Mouse (Mus musculus) midbrain, postnatal 0 days (tissue): ENCODE measurements around the gene Ltbp1. TPM values are rescaled to one million over a fixed set of nuclear protein-coding genes. Genes with fewer than 3 reads are reported as not detected.

ENCODE experiments used
- ATAC-seq: fragments of 200-750 bp; cut with Nextera tagmentation; 2 replicates; pipeline ENCODE4 v1.8.0; 2017; ENCODE audit warnings: moderate number of reproducible peaks, mild to moderate bottlenecking, moderate TSS enrichment, moderate library complexity; ENCODE audit not compliant: low FRiP score
- DNase-seq: peaks from one replicate; pipeline ENCODE4 v3.0.0-alpha.2; 2015; ENCODE audit warnings: low spot score
- H3K27ac ChIP-seq: fragments of 300-500 bp; sonication (generic); 2 replicates; pipeline ENCODE4 v1.5.1; 2014; ENCODE audit warnings: low read depth, mild to moderate bottlenecking, low read length, mixed read lengths
- H3K27me3 ChIP-seq: fragments of 300-500 bp; sonication (generic); 2 replicates; pipeline ENCODE4 v1.6.1; 2014; ENCODE audit warnings: low read length, control low read depth, mixed read lengths; ENCODE audit not compliant: insufficient read depth
- H3K36me3 ChIP-seq: fragments of 300-500 bp; sonication (generic); 2 replicates; pipeline ENCODE4 v1.6.1; 2014; ENCODE audit warnings: low read length, control low read depth, mixed read lengths; ENCODE audit not compliant: insufficient read depth
- H3K4me1 ChIP-seq: fragments of 300-500 bp; sonication (generic); 2 replicates; pipeline ENCODE4 v1.6.1; 2014; ENCODE audit warnings: mild to moderate bottlenecking, control low read depth, antibody characterized with exemption, low read length, mixed read lengths; ENCODE audit not compliant: insufficient read depth
- H3K4me2 ChIP-seq: fragments of 300-500 bp; sonication (generic); 2 replicates; pipeline ENCODE4 v1.6.1; 2014; ENCODE audit warnings: low read depth, mild to moderate bottlenecking, low read length, mixed read lengths; ENCODE audit not compliant: poor library complexity, severe bottlenecking
- H3K4me3 ChIP-seq: fragments of 300-500 bp; sonication (generic); 2 replicates; pipeline ENCODE4 v1.5.1; 2014; ENCODE audit warnings: low read depth, mild to moderate bottlenecking, low read length, moderate library complexity
- H3K9ac ChIP-seq: fragments of 300-500 bp; sonication (generic); replicated peaks from 2 replicates; pipeline ENCODE4 v1.6.1; 2014; ENCODE audit warnings: mild to moderate bottlenecking, low read length, moderate library complexity, mixed read lengths; ENCODE audit not compliant: poor library complexity, severe bottlenecking
- H3K9me3 ChIP-seq: fragments of 300-500 bp; sonication (generic); 2 replicates; pipeline ENCODE4 v1.6.1; 2016; ENCODE audit warnings: low read length, control low read depth
- CTCF ChIP-seq: IDR thresholded peaks from 2 replicates; pipeline ENCODE4 v1.5.1; 2016; ENCODE audit warnings: antibody characterized with exemption, mild to moderate bottlenecking
- WGBS: fragments of 180-500 bp; shearing (Covaris S2); extraction: QIAGEN DNeasy Blood & Tissue Kit; methylation state at CpG from one replicate; pipeline ENCODE4 v1.1.7; 2014; 5-methylcytosine and 5-hydroxymethylcytosine counted together
- polyA plus RNA-seq: library from polyadenylated mRNA; unstranded; fragments of >200 nt; fragmentation: Nextera tagmentation; extraction: Ambion mirVana; gene quantifications from 2 replicates; pipeline ENCODE4 v1.2.1, GENCODE M21; 2015
- total RNA-seq: library from RNA; depleted of rRNA; stranded (reverse); fragments of >200 nt; gene quantifications from 2 replicates; pipeline ENCODE4 v1.2.3, GENCODE M21; 2014

Gene Ltbp1
- total and polyA plus RNA-seq, 2 experiments from 2014 or later = 0.89 to 3.0 TPM

GRCm38 (mm10) chr17:75368580-75368979 is 363.2 kb downstream of the Ltbp1 start:
- no peaks in the 10 kb centered on the region for H3K36me3 ChIP-seq
- no peak overlapping the region for H3K4me3 ChIP-seq
- ATAC-seq (no peak), DNase-seq (no peak)
- H3K9me3 ChIP-seq = no peaks in the 10 kb centered on the region
- 79% methylated on average over 5 of the region's 5 CpGs for WGBS
- no peaks in the 10 kb centered on the region for H3K27me3 ChIP-seq
- no peak overlapping the region for H3K27ac ChIP-seq
- H3K4me2 ChIP-seq = no peak overlapping the region
- no peak for TF ChIP-seq CTCF
- no peak overlapping the region for H3K9ac ChIP-seq
- H3K4me1 ChIP-seq = no peaks in the 10 kb centered on the region

DNA sequence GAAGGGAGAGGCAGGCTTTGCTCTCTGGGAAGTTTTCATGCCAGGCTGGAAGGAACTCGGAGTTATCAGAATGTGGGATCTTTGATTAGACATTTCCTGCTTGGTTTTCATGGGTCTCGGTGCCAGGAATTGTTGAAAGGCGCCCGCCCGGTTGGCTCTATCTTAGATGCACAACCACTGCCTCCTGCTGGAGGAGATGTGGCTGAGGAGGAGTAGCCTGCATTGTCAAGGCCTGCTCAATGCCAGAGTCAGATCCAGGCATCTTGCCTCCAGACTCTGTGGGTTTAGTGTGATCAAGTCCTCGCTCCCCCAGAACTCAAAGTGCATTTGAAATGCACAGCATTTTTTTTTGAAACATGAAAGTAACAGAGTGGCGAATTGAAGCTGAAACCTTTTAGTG is 364.0 kb downstream of the Ltbp1 start:
- no peak overlapping the region for H3K9ac ChIP-seq
- H3K4me3 ChIP-seq = no peak overlapping the region
- TF ChIP-seq CTCF = peak; percentile 43
- H3K27ac ChIP-seq = no peak overlapping the region
- 73% methylated on average over 7 of the region's 7 CpGs for WGBS
- ATAC-seq (no peak), DNase-seq (peak; percentile 5)
- no peaks in the 10 kb centered on the region for H3K36me3 ChIP-seq
- H3K27me3 ChIP-seq = no peaks in the 10 kb centered on the region
- no peaks in the 10 kb centered on the region for H3K9me3 ChIP-seq
- H3K4me1 ChIP-seq = no peaks in the 10 kb centered on the region
- no peak overlapping the region for H3K4me2 ChIP-seq

GRCm38 (mm10) chr17:75370120-75370519 is 364.8 kb downstream of the Ltbp1 start:
- WGBS = 92% methylated on average over 4 of the region's 4 CpGs
- DNase-seq = no peak

DNA sequence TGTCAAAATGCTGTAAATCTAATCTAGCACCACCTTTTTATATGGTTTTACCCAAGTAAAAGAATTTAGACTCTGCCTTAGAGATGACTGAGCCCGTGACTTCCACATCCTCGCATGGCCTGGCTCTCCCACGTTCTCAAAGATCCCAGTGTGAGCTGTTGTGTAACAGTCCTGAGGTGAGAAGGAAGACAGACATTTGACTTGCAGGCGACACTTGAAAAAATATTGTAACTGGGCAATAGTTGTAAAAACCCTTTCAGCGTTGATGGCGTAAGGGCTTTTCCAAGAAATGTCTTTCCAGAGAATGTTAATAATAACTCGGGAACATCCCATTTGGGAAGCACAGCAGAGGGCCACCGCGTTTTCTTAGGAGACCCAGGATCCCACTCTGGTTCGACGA is 366.3 kb downstream of the Ltbp1 start:
- Histone ChIP-seq H3K36me3 (no peaks in the 10 kb centered on the region), H3K27me3 (no peaks in the 10 kb centered on the region), H3K4me3 (no peak overlapping the region), H3K4me2 (no peak overlapping the region), H3K9me3 (no peaks in the 10 kb centered on the region), H3K27ac (no peak overlapping the region), H3K9ac (no peak overlapping the region), H3K4me1 (no peaks in the 10 kb centered on the region)
- DNase-seq (no peak), ATAC-seq (no peak)
- no peak for TF ChIP-seq CTCF
- 89% methylated on average over 11 of the region's 11 CpGs for WGBS

More at GRCm38 (mm10) chr17:75370120-75370519, 364.8 kb downstream of the Ltbp1 start:
- Histone ChIP-seq H3K27me3 (no peaks in the 10 kb centered on the region), H3K9me3 (no peaks in the 10 kb centered on the region), H3K4me3 (no peak overlapping the region), H3K4me2 (no peak overlapping the region), H3K27ac (no peak overlapping the region), H3K9ac (no peak overlapping the region), H3K36me3 (no peaks in the 10 kb centered on the region), H3K4me1 (no peaks in the 10 kb centered on the region)
- no peak for ATAC-seq
- TF ChIP-seq CTCF = peak; percentile 61

DNA sequence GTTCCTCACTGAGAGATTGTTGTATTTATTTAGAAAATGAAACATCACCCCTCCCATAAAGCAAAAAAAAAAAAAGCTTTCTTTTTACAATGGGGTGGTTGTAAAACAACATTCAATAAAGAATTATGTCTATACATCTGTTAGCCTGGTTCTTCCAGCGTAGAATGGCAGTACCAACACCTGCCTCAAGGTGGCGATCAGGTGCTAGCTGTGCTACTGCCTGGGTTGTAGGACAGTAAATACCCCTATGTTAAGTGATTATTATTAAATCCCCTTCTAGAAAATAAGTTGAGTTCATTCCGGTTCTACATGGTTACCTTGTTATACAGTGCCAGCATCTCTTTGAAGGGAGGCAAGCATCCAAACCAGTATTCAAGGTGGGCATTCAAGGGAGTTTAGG is 367.0 kb downstream of the Ltbp1 start:
- WGBS = 58% methylated on average over 3 of the region's 3 CpGs
- ATAC-seq = no peak
- Histone ChIP-seq H3K4me3 (no peak overlapping the region), H3K4me2 (no peak overlapping the region), H3K9ac (no peak overlapping the region), H3K4me1 (no peaks in the 10 kb centered on the region), H3K36me3 (no peaks in the 10 kb centered on the region), H3K9me3 (no peaks in the 10 kb centered on the region), H3K27me3 (no peaks in the 10 kb centered on the region), H3K27ac (no peak overlapping the region)
- peak; percentile 8 for DNase-seq
- peak; percentile 65 for TF ChIP-seq CTCF

GRCm38 (mm10) chr17:75374287-75375024 is 369.1 kb downstream of the Ltbp1 start:
- H3K9me3 ChIP-seq = no peaks in the 10 kb centered on the region
- no peak overlapping the region for H3K27ac ChIP-seq
- H3K9ac ChIP-seq = no peak overlapping the region
- H3K4me2 ChIP-seq = no peak overlapping the region
- no peaks in the 10 kb centered on the region for H3K4me1 ChIP-seq
- DNase-seq (no peak), ATAC-seq (no peak)
- 80% methylated on average over 5 of the region's 5 CpGs for WGBS
- peak; percentile 39 for TF ChIP-seq CTCF
- H3K27me3 ChIP-seq = no peaks in the 10 kb centered on the region
- no peaks in the 10 kb centered on the region for H3K36me3 ChIP-seq
- no peak overlapping the region for H3K4me3 ChIP-seq
